Mouse (Mus musculus): ENCODE measurements at regions not wholly inside any gene's neighbourhood (a gene's known extent, or its start where the extent isn't known, plus 50 kb on each side); places are given as distances from the start of the nearest gene placed in this dataset.

- TF ChIP-seq CTCF (IDR thresholded peaks at IDR 0.05; ENCODE audit: insufficient read depth, low read depth, low read length) (no peak), POLR2A (IDR thresholded peaks at IDR 0.05; ENCODE audit: insufficient read depth, low read depth, low read length) (no peak)
Measured at GRCm38 (mm10) chr8:34600880-34601279, 489.3 kb upstream of the Gm10131 start.
